Mouse (Mus musculus): ENCODE measurements at regions not wholly inside any gene's neighbourhood (a gene's known extent, or its start where the extent isn't known, plus 50 kb on each side); places are given as distances from the start of the nearest gene placed in this dataset.

DNA sequence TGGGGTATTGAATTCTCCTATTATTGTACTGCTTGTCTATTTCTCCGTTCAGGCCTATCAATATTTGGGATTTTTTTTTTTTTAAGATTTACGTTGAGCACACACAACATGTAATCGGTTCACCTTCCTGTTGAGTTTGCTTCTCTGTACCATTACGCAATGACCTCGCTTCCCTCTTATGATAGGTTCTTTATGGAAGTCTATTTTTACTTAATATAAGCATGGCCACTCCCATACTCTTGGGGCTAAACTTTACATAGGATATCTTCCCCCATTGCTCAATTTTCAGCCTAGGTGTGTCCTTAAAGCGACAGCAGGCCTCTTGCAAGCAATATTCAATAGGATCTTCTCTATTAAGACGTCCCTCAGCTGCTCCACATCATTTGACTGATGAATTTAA lies 544.7 kb upstream of the Tbx3 start:
- ATAC-seq (ENCODE audit: insufficient read depth) (no peak), DNase-seq (ENCODE audit: low read depth in 3 of 3, low spot score in 3 of 3) (no peak)
- TF ChIP-seq CTCF (IDR thresholded peaks at IDR 0.05; ENCODE audit: low read depth) (no peak), EP300 (IDR thresholded peaks at IDR 0.05; ENCODE audit: low read depth) (no peak)
- Histone ChIP-seq H3K36me3 (replicated peaks; ENCODE audit: control insufficient read depth, insufficient read depth, low read depth) (no peaks in the 10 kb centered on the region), H3K27ac (no peak overlapping the region), H3K9me3 (ENCODE audit: control insufficient read depth, low read length) (no peaks in the 10 kb centered on the region), H3K4me1 (replicated peaks; ENCODE audit: control insufficient read depth in 2 of 2, insufficient read depth in 2 of 2, low read length in 1 of 2) (no peaks in the 10 kb centered on the region), H3K4me2 (ENCODE audit: low read depth) (no peak overlapping the region), H3K9ac (replicated peaks) (no peak overlapping the region), H3K4me3 (ENCODE audit: insufficient read depth in 1 of 2, low read depth in 2 of 2, low read length in 2 of 2) (no peak overlapping the region), H3K27me3 (ENCODE audit: control insufficient read depth, insufficient read depth, low read length) (no peaks in the 10 kb centered on the region)
- WGBS (ENCODE audit: insufficient replicate concordance), result 61% methylated on average over 7 of the region's 7 CpGs

DNA sequence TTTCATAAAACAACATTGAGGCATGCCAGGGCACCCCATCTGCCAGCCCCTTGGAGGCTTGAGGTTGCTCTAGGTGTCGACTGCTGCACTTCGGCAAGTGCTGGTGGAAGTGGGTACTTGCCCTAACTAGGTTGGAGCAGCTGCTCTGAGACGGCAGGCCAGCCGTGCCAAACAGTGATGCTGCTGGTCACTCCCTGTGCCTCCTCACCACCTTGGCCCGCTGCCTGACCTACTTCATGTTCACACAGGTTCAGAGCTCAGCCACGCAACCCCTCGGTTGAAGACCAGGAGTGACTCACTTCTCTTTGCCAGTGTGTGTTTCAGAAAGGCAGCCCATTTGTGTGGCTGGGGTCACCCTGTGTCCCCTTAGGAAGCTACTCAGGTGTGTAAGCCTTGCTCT lies 540.3 kb upstream of the Tbx3 start:
- Histone ChIP-seq H3K27me3 (ENCODE audit: control insufficient read depth, insufficient read depth, low read length) (no peaks in the 10 kb centered on the region), H3K9me3 (ENCODE audit: control insufficient read depth, low read length) (no peaks in the 10 kb centered on the region), H3K27ac (no peak overlapping the region), H3K4me3 (ENCODE audit: insufficient read depth in 1 of 2, low read depth in 2 of 2, low read length in 2 of 2) (no peak overlapping the region), H3K4me1 (replicated peaks; ENCODE audit: control insufficient read depth in 2 of 2, insufficient read depth in 2 of 2, low read length in 1 of 2) (no peaks in the 10 kb centered on the region), H3K9ac (replicated peaks) (no peak overlapping the region), H3K36me3 (replicated peaks; ENCODE audit: control insufficient read depth, insufficient read depth, low read depth) (no peaks in the 10 kb centered on the region), H3K4me2 (ENCODE audit: low read depth) (no peak overlapping the region)
- no peak for ATAC-seq (ENCODE audit: insufficient read depth)
- WGBS (ENCODE audit: insufficient replicate concordance), result 77% methylated on average over 7 of the region's 7 CpGs
- TF ChIP-seq EP300 (IDR thresholded peaks at IDR 0.05; ENCODE audit: low read depth), result no peak
- TF ChIP-seq CTCF (IDR thresholded peaks at IDR 0.05; ENCODE audit: low read depth), result no peak
- no peak for DNase-seq (ENCODE audit: low read depth in 3 of 3, low spot score in 3 of 3)

DNA sequence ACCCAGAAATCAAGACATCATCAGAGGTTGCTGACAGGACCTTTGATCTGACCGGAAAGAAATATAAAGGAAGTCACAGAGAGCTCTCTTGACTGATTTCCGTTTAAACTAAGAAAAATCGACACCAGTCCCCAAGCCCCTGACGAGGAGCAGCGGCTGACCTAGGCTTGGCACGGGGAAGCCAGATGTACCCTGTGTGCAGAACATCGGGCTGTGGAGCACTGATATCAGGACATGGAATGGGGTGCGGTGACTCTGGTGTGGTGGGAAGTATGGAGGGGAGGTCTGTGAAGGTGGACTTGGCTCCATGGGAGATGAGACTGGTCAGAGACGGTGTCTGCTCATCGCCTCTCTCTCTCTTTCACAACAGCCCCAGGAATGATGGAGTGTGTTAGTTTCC lies 539.0 kb upstream of the Tbx3 start:
- Histone ChIP-seq H3K4me1 (replicated peaks; ENCODE audit: control insufficient read depth in 2 of 2, insufficient read depth in 2 of 2, low read length in 1 of 2) (no peaks in the 10 kb centered on the region), H3K4me2 (ENCODE audit: low read depth) (no peak overlapping the region), H3K36me3 (replicated peaks; ENCODE audit: control insufficient read depth, insufficient read depth, low read depth) (no peaks in the 10 kb centered on the region), H3K9ac (replicated peaks) (no peak overlapping the region), H3K27ac (no peak overlapping the region), H3K4me3 (ENCODE audit: insufficient read depth in 1 of 2, low read depth in 2 of 2, low read length in 2 of 2) (no peak overlapping the region), H3K27me3 (ENCODE audit: control insufficient read depth, insufficient read depth, low read length) (no peaks in the 10 kb centered on the region), H3K9me3 (ENCODE audit: control insufficient read depth, low read length) (no peaks in the 10 kb centered on the region)
- ATAC-seq (ENCODE audit: insufficient read depth) (no peak), DNase-seq (ENCODE audit: low read depth in 3 of 3, low spot score in 3 of 3) (no peak)
- 37% methylated on average over 10 of the region's 10 CpGs for WGBS (ENCODE audit: insufficient replicate concordance)
- TF ChIP-seq CTCF (IDR thresholded peaks at IDR 0.05; ENCODE audit: low read depth) (no peak), EP300 (IDR thresholded peaks at IDR 0.05; ENCODE audit: low read depth) (no peak)

DNA sequence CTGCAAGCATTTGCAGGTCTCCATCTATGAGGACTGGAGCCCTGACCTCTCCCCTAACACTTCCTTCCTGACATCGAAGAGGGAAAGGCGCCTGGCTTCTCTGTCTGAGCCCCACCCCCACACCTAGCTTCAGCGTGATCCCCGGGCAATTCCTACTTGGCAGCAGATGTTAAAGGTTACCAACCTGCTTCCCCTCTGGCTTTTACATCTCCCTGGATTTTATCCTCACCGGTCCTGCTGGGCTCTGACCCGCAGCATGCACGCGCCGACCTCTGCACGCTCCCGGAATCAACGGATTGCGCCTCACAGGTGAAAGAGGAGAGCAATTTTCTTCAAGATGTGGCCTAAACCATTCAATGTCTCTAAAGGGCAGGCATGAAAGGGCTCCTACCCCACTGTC lies 537.1 kb upstream of the Tbx3 start:
- no peaks in the 10 kb centered on the region for H3K4me1 ChIP-seq (replicated peaks; ENCODE audit: control insufficient read depth in 2 of 2, insufficient read depth in 2 of 2, low read length in 1 of 2)
- DNase-seq (ENCODE audit: low read depth in 3 of 3, low spot score in 3 of 3), result no peak
- H3K27ac ChIP-seq, result no peak overlapping the region
- no peak overlapping the region for H3K4me3 ChIP-seq (ENCODE audit: insufficient read depth in 1 of 2, low read depth in 2 of 2, low read length in 2 of 2)
- no peaks in the 10 kb centered on the region for H3K27me3 ChIP-seq (ENCODE audit: control insufficient read depth, insufficient read depth, low read length)
- no peaks in the 10 kb centered on the region for H3K9me3 ChIP-seq (ENCODE audit: control insufficient read depth, low read length)
- TF ChIP-seq CTCF (IDR thresholded peaks at IDR 0.05; ENCODE audit: low read depth), result no peak
- TF ChIP-seq EP300 (IDR thresholded peaks at IDR 0.05; ENCODE audit: low read depth), result no peak
- WGBS (ENCODE audit: insufficient replicate concordance), result 47% methylated on average over 13 of the region's 13 CpGs
- no peak overlapping the region for H3K9ac ChIP-seq (replicated peaks)
- H3K4me2 ChIP-seq (ENCODE audit: low read depth), result no peak overlapping the region
- no peaks in the 10 kb centered on the region for H3K36me3 ChIP-seq (replicated peaks; ENCODE audit: control insufficient read depth, insufficient read depth, low read depth)
- no peak for ATAC-seq (ENCODE audit: insufficient read depth)

DNA sequence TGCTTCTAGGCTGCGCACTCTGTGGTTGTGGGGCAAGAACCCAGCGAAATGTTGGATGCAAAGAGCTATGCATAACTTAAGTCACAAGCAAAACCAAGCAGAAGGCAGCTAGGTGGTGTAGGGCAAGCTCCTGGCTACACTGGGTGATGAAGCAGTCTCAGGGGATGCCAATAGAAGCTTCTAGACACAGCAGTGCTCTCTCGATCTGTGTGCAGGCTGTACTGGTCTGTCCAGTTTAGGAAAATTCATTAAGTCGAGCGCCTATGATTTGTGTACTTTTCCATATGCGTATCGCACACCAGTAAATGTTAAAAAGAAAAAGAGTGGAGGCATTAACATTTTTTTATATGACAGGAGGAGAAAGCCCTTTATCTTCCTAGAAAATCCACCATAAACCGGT lies 533.6 kb upstream of the Tbx3 start:
- Histone ChIP-seq H3K9me3 (ENCODE audit: control insufficient read depth, low read length) (no peaks in the 10 kb centered on the region), H3K9ac (replicated peaks) (no peak overlapping the region), H3K27me3 (ENCODE audit: control insufficient read depth, insufficient read depth, low read length) (no peaks in the 10 kb centered on the region), H3K4me1 (replicated peaks; ENCODE audit: control insufficient read depth in 2 of 2, insufficient read depth in 2 of 2, low read length in 1 of 2) (no peaks in the 10 kb centered on the region), H3K4me3 (ENCODE audit: insufficient read depth in 1 of 2, low read depth in 2 of 2, low read length in 2 of 2) (no peak overlapping the region), H3K36me3 (replicated peaks; ENCODE audit: control insufficient read depth, insufficient read depth, low read depth) (no peaks in the 10 kb centered on the region), H3K4me2 (ENCODE audit: low read depth) (no peak overlapping the region), H3K27ac (no peak overlapping the region)
- TF ChIP-seq EP300 (IDR thresholded peaks at IDR 0.05; ENCODE audit: low read depth) (no peak), CTCF (IDR thresholded peaks at IDR 0.05; ENCODE audit: low read depth) (no peak)
- WGBS (ENCODE audit: insufficient replicate concordance), result 67% methylated on average over 8 of the region's 8 CpGs
- no peak for DNase-seq (ENCODE audit: low read depth in 3 of 3, low spot score in 3 of 3)
- ATAC-seq (ENCODE audit: insufficient read depth), result no peak

DNA sequence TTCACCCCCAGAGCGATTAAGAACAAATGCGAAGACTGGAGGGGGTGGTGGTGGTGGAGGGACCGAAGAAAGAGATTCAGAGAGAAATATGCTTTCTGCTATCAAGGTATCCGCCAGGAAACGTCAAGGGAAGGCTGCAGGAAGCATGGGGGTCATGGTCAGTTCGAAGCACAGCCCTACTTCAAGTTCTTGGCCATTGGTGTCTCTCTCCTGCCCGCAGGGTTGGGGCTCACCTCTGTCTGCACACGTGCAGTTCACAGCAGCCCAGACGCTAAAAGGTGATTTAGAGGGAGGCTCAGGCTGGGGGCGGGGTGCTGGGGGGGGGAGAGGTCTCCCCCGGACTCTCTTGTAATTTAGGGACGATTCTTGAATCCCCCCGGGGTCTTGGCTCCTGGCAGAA lies 533.1 kb upstream of the Tbx3 start:
- Histone ChIP-seq H3K4me3 (ENCODE audit: insufficient read depth in 1 of 2, low read depth in 2 of 2, low read length in 2 of 2) (no peak overlapping the region), H3K9me3 (ENCODE audit: control insufficient read depth, low read length) (no peaks in the 10 kb centered on the region), H3K27ac (no peak overlapping the region), H3K27me3 (ENCODE audit: control insufficient read depth, insufficient read depth, low read length) (no peaks in the 10 kb centered on the region), H3K4me2 (ENCODE audit: low read depth) (no peak overlapping the region), H3K4me1 (replicated peaks; ENCODE audit: control insufficient read depth in 2 of 2, insufficient read depth in 2 of 2, low read length in 1 of 2) (no peaks in the 10 kb centered on the region), H3K36me3 (replicated peaks; ENCODE audit: control insufficient read depth, insufficient read depth, low read depth) (no peaks in the 10 kb centered on the region), H3K9ac (replicated peaks) (no peak overlapping the region)
- TF ChIP-seq EP300 (IDR thresholded peaks at IDR 0.05; ENCODE audit: low read depth) (no peak), CTCF (IDR thresholded peaks at IDR 0.05; ENCODE audit: low read depth) (no peak)
- ATAC-seq (ENCODE audit: insufficient read depth), result no peak
- 42% methylated on average over 13 of the region's 13 CpGs for WGBS (ENCODE audit: insufficient replicate concordance)
- DNase-seq (ENCODE audit: low read depth in 3 of 3, low spot score in 3 of 3), result no peak
